Mouse (Mus musculus): Measurements from ENCODE around the gene Cd36. TPM values are rescaled to one million over a fixed set of nuclear protein-coding genes. Genes with fewer than 3 reads are reported as not detected.

Gene Cd36
- polyA plus RNA-seq, 1 experiment, result 7.7 TPM

GRCm38 (mm10) chr5:17879924-17880323 is 8.7 kb downstream of the Cd36 start:
- Histone ChIP-seq H3K36me3 (ENCODE audit: control insufficient read depth, insufficient read depth) (no peaks in the 10 kb centered on the region), H3K79me2 (ENCODE audit: control insufficient read depth, insufficient read depth) (no peaks in the 10 kb centered on the region), H3K4me3 (no peak overlapping the region), H3K4me2 (ENCODE audit: low read depth) (no peak overlapping the region), H3K27me3 (ENCODE audit: control insufficient read depth, insufficient read depth, insufficient read length) (no peaks in the 10 kb centered on the region), H3ac (ENCODE audit: control insufficient read depth, insufficient read length) (no peak overlapping the region)
- TF ChIP-seq POLR2AphosphoS2 (IDR thresholded peaks at IDR 0.05; ENCODE audit: insufficient read length, low read depth), result no peak
- TF ChIP-seq TCF12 (IDR thresholded peaks at IDR 0.05; ENCODE audit: insufficient read depth, poor library complexity, severe bottlenecking), result no peak
- no peak for TF ChIP-seq SRF (IDR thresholded peaks at IDR 0.05; ENCODE audit: control insufficient read depth, insufficient read length, low read depth)
- TF ChIP-seq E2F4 (IDR thresholded peaks at IDR 0.05; ENCODE audit: insufficient read depth), result no peak
- TF ChIP-seq USF1 (IDR thresholded peaks at IDR 0.05; ENCODE audit: low read depth), result no peak
- no peak for TF ChIP-seq TCF3 (IDR thresholded peaks at IDR 0.05; ENCODE audit: insufficient read length, low read depth)
- no peak for TF ChIP-seq MAX (IDR thresholded peaks at IDR 0.05; ENCODE audit: low read depth)
- no peak for TF ChIP-seq MYOG (IDR thresholded peaks at IDR 0.05; ENCODE audit: control insufficient read depth in 1 of 3, insufficient read depth in 1 of 3, insufficient read length in 2 of 3, low read depth in 2 of 3)
- TF ChIP-seq MYOD1 (IDR thresholded peaks at IDR 0.05; ENCODE audit: control insufficient read depth in 1 of 3, insufficient read length in 2 of 3, low read depth in 2 of 3), result no peak
- no peak for TF ChIP-seq POLR2A (IDR thresholded peaks at IDR 0.05; ENCODE audit: insufficient read length, low read depth)
- TF ChIP-seq CEBPB (IDR thresholded peaks at IDR 0.05; ENCODE audit: insufficient read depth, poor library complexity, severe bottlenecking), result no peak

DNA sequence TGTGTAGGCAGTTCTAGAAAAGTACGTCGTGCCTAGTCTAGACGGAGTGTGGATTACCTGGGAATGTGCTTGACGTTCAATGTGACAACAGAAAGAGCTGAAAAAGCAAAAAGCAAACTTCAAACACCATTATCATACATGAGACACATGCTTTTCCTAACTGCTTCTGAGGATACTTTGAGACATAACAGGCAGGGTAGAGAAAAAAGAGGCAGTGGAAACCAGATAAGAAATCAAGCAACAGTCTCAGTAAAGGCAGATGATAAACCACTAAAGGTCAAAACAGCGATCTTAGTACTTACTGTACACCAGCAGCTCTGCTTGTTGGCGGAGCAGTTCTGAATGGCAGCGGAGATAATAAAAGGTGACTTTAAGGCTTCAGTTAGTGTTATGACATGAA is 11.6 kb downstream of the Cd36 start:
- no peaks in the 10 kb centered on the region for H3K27me3 ChIP-seq (ENCODE audit: control insufficient read depth, insufficient read depth, insufficient read length)
- no peaks in the 10 kb centered on the region for H3K36me3 ChIP-seq (ENCODE audit: control insufficient read depth, insufficient read depth)
- H3ac ChIP-seq (ENCODE audit: control insufficient read depth, insufficient read length), result no peak overlapping the region
- H3K4me3 ChIP-seq, result no peak overlapping the region
- no peak overlapping the region for H3K4me2 ChIP-seq (ENCODE audit: low read depth)
- TF ChIP-seq CEBPB (IDR thresholded peaks at IDR 0.05; ENCODE audit: insufficient read depth, poor library complexity, severe bottlenecking) (no peak), TCF12 (IDR thresholded peaks at IDR 0.05; ENCODE audit: insufficient read depth, poor library complexity, severe bottlenecking) (no peak), POLR2A (IDR thresholded peaks at IDR 0.05; ENCODE audit: insufficient read length, low read depth) (no peak), SRF (IDR thresholded peaks at IDR 0.05; ENCODE audit: control insufficient read depth, insufficient read length, low read depth) (no peak), MYOD1 (IDR thresholded peaks at IDR 0.05; ENCODE audit: control insufficient read depth in 1 of 3, insufficient read length in 2 of 3, low read depth in 2 of 3) (no peak), POLR2AphosphoS2 (IDR thresholded peaks at IDR 0.05; ENCODE audit: insufficient read length, low read depth) (no peak), TCF3 (IDR thresholded peaks at IDR 0.05; ENCODE audit: insufficient read length, low read depth) (no peak), MAX (IDR thresholded peaks at IDR 0.05; ENCODE audit: low read depth) (no peak), MYOG (IDR thresholded peaks at IDR 0.05; ENCODE audit: control insufficient read depth in 1 of 3, insufficient read depth in 1 of 3, insufficient read length in 2 of 3, low read depth in 2 of 3) (no peak), E2F4 (IDR thresholded peaks at IDR 0.05; ENCODE audit: insufficient read depth) (no peak), USF1 (IDR thresholded peaks at IDR 0.05; ENCODE audit: low read depth) (no peak), REST (IDR thresholded peaks at IDR 0.05; ENCODE audit: insufficient read depth, insufficient read length) (no peak)
- H3K79me2 ChIP-seq (ENCODE audit: control insufficient read depth, insufficient read depth), result no peaks in the 10 kb centered on the region

GRCm38 (mm10) chr5:17876637-17877036 is 12.0 kb downstream of the Cd36 start:
- no peaks in the 10 kb centered on the region for H3K27me3 ChIP-seq (ENCODE audit: control insufficient read depth, insufficient read depth, insufficient read length)
- H3K4me2 ChIP-seq (ENCODE audit: low read depth), result no peak overlapping the region
- no peak overlapping the region for H3K4me3 ChIP-seq
- no peak overlapping the region for H3ac ChIP-seq (ENCODE audit: control insufficient read depth, insufficient read length)
- TF ChIP-seq REST (IDR thresholded peaks at IDR 0.05; ENCODE audit: insufficient read depth, insufficient read length), result no peak
- TF ChIP-seq MYOD1 (IDR thresholded peaks at IDR 0.05; ENCODE audit: control insufficient read depth in 1 of 3, insufficient read length in 2 of 3, low read depth in 2 of 3), result no peak
- TF ChIP-seq MAX (IDR thresholded peaks at IDR 0.05; ENCODE audit: low read depth), result no peak
- TF ChIP-seq TCF12 (IDR thresholded peaks at IDR 0.05; ENCODE audit: insufficient read depth, poor library complexity, severe bottlenecking), result no peak
- TF ChIP-seq TCF3 (IDR thresholded peaks at IDR 0.05; ENCODE audit: insufficient read length, low read depth), result no peak
- no peak for TF ChIP-seq USF1 (IDR thresholded peaks at IDR 0.05; ENCODE audit: low read depth)
- no peak for TF ChIP-seq SRF (IDR thresholded peaks at IDR 0.05; ENCODE audit: control insufficient read depth, insufficient read length, low read depth)
- TF ChIP-seq CEBPB (IDR thresholded peaks at IDR 0.05; ENCODE audit: insufficient read depth, poor library complexity, severe bottlenecking), result no peak
- no peak for TF ChIP-seq POLR2AphosphoS2 (IDR thresholded peaks at IDR 0.05; ENCODE audit: insufficient read length, low read depth)
- no peak for TF ChIP-seq MYOG (IDR thresholded peaks at IDR 0.05; ENCODE audit: control insufficient read depth in 1 of 3, insufficient read depth in 1 of 3, insufficient read length in 2 of 3, low read depth in 2 of 3)
- no peaks in the 10 kb centered on the region for H3K79me2 ChIP-seq (ENCODE audit: control insufficient read depth, insufficient read depth)
- H3K36me3 ChIP-seq (ENCODE audit: control insufficient read depth, insufficient read depth), result no peaks in the 10 kb centered on the region

- H3K79me2 ChIP-seq (ENCODE audit: control insufficient read depth, insufficient read depth), result no peaks in the 10 kb centered on the region
- H3K4me3 ChIP-seq, result no peak overlapping the region
- H3K4me2 ChIP-seq (ENCODE audit: low read depth), result no peak overlapping the region
- H3K27me3 ChIP-seq (ENCODE audit: control insufficient read depth, insufficient read depth, insufficient read length), result no peaks in the 10 kb centered on the region
- TF ChIP-seq POLR2A (IDR thresholded peaks at IDR 0.05; ENCODE audit: insufficient read length, low read depth) (no peak), TCF3 (IDR thresholded peaks at IDR 0.05; ENCODE audit: insufficient read length, low read depth) (no peak), MAX (IDR thresholded peaks at IDR 0.05; ENCODE audit: low read depth) (no peak), POLR2AphosphoS2 (IDR thresholded peaks at IDR 0.05; ENCODE audit: insufficient read length, low read depth) (no peak), CEBPB (IDR thresholded peaks at IDR 0.05; ENCODE audit: insufficient read depth, poor library complexity, severe bottlenecking) (no peak), TCF12 (IDR thresholded peaks at IDR 0.05; ENCODE audit: insufficient read depth, poor library complexity, severe bottlenecking) (no peak), E2F4 (IDR thresholded peaks at IDR 0.05; ENCODE audit: insufficient read depth) (no peak), MYOD1 (IDR thresholded peaks at IDR 0.05; ENCODE audit: control insufficient read depth in 1 of 3, insufficient read length in 2 of 3, low read depth in 2 of 3) (no peak), SRF (IDR thresholded peaks at IDR 0.05; ENCODE audit: control insufficient read depth, insufficient read length, low read depth) (no peak), USF1 (IDR thresholded peaks at IDR 0.05; ENCODE audit: low read depth) (no peak), REST (IDR thresholded peaks at IDR 0.05; ENCODE audit: insufficient read depth, insufficient read length) (no peak), MYOG (IDR thresholded peaks at IDR 0.05; ENCODE audit: control insufficient read depth in 1 of 3, insufficient read depth in 1 of 3, insufficient read length in 2 of 3, low read depth in 2 of 3) (no peak)
- no peak overlapping the region for H3ac ChIP-seq (ENCODE audit: control insufficient read depth, insufficient read length)
- no peaks in the 10 kb centered on the region for H3K36me3 ChIP-seq (ENCODE audit: control insufficient read depth, insufficient read depth)
These were observed 14.3 kb downstream of the Cd36 start for GRCm38 (mm10) chr5:17874335-17874734.

All from myocyte (in vitro differentiated cells).